Mouse (Mus musculus): ENCODE results near the gene Fbln5.

Fbln5 gene

DNA sequence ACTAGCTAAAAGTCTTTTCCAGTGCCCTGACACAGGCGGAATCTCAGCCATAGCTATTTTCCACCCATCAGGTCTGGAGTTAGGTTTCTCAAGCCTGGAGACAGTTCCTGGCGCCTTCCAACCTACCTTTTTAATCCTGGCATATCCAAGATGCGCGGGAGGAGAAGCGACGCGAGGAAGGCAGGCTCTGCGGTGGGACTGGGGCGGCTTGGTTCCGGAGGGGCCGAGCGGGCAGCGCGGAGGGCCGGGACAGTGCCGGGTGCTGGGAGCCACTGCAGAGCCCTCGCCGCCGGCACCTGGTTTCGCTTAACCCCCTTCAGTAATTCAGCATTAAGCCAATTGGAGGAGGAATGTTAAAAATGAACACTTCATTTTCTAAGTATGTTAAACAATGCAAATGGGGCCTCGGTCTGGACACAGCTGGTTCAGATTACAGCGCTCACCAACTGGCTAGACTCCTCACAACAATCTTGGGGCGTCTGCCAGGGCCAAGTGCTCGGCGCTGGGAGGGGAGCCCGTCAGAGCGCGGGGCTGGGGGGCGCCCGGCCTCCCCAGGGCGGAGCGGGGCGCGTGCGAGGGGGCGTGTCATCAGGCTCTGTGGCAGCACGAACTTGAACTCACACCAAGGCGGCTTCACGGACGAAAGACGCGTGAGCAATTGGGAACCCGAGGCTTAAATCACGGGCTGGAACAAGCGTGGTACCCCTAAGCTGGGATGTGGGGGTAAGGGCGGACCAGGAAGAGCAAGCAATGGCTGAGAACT is at the start of gene Fbln5:
TSS of gene Fbln5 (minus strand) at position 448 of the 763 bp plus-strand sequence.
- DNase-seq (ENCODE audit: low spot score), result no peak

DNA sequence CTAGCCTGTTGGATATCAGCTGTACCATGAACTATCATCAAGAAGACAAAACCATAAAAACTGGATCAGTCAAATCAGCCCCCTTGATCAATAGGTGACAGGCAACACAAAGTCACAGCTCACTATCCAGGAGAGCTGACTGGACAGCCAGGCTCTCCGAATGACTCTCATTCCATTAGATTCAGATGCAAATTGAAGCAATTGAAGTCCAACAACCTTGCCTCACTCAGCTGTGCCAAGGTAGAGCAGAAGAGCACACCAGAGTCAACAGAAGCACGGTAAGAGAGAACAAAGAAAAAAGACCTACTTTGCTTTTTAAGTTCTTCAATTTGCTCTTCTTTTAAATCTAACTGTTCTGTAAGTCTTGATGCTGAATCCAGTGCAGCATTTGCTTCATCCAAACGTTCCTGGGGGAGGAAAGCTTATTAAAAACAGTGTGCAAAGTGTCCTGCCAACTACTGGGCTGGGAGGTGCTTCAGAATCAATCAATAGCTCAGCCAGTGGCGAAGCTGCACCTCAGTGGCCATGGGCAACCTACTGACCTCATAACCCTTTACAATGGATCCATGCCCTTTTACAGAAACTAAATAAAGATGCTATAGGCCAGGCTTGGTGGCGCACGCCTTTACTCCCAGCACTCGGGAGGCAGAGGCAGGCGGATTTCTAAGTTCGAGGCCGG is 43.6 kb upstream of the Fbln5 start:
- DNase-seq (ENCODE audit: low spot score), result no peak

DNA sequence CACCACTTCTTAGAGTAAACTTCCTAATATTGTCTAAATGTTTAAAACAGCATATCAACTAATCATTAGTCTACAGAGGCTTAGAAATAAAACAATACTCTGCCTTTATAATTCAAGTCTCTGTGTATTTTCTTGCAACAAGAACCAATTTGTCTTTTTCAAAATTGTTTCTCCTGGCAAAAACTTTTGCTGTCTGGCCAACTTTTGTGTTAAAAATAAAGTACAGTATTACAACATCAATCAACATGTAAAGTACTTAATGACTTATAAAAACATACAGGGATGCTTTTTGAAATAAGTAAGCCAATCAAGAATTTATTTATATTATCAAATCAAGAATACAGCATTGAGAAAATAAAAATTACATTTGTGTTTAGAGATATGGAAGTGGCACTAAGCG is 41.4 kb upstream of the Fbln5 start:
- no peak for DNase-seq (ENCODE audit: low spot score)

DNA sequence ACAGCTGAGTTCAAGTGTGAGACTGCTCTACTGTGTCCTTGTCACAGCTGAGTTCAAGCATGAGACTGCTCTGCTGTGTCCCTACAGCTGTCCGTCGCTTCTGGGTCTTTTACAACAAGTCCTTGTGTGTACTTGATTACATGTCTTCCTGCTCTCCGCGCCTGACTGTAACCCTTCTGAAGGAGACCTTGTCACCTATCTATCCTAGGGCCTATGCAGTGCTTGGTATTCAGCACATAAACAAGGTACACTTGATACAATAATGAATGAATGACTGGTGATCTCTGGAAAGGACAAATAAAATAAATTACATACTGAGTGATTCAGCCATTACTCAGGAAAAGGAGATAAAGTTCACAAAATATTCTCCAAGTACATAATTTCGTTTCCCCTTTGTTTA is 39.2 kb upstream of the Fbln5 start:
- no peak for DNase-seq (ENCODE audit: low spot score)

DNA sequence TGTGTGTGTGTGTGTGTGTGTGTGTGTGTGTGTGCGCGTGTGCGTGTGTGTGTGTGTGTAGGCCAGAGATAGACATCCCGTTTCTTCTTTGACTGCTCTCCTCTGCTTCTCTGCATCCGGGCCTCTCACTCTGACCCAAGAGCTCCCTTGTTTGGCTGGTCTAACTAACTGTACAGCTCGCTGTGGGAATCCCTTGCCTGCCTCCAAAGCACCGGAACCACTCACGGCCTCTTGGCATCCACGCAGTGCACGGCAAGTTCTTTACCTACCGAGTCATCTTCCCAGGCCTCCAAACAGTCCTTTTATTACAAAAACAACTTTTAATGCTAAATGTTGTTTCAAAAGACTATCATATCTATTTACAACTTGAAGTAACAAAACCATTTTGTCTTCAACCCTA is 35.5 kb upstream of the Fbln5 start:
- no peak for DNase-seq (ENCODE audit: low spot score)

DNA sequence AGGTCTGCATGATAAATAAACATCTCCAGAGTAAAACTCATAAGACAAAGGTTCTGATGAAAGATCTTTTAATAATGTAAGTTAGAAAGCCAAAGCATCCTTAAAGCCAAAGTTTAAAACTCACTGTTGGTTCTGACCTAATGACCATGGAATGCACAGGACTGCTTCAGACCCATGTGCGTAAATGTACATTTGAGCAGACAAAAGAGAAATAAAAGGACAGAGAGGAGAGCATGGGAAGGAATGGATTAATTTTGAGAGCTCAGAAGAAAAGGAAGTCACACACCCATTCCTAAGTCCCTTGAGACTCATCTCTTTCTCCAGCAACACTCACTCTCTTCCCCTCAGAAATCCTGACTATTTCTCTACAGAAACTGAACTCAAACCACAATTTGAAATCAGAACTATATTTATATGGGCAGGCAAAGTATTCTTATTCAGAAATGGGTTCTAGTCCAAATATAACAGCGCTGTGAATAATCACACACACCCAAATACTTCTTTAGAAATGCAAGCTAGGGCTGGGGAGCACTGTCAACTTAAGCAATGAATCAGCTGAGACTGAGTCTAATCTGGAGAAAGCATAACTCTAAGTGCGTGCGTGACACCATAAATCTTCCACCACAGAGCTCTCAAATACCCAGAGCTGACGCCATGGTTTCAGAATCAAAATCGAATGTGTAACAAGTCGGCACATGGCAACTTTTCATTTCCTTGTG is 33.1 kb upstream of the Fbln5 start:
- DNase-seq (ENCODE audit: low spot score), result no peak

DNA sequence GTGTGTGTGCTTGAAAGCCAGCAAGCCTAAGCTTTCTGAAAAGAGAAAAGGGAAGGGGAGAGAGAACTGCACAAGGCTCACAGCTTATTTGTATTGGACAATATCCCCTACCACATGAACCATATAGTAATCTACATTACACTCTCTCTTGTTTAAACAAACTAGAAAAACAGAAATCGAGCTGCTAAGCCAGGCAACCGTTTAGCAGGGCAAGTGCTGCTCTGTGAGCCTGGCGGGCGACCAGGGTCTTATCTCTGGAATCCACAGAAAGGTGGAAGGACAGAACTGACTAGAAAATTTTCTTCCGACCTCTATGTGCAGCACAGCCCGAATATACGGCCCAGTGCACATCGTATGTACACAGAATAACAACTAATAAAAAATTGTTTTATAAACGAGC is 32.5 kb upstream of the Fbln5 start:
- DNase-seq (ENCODE audit: low spot score), result no peak

DNA sequence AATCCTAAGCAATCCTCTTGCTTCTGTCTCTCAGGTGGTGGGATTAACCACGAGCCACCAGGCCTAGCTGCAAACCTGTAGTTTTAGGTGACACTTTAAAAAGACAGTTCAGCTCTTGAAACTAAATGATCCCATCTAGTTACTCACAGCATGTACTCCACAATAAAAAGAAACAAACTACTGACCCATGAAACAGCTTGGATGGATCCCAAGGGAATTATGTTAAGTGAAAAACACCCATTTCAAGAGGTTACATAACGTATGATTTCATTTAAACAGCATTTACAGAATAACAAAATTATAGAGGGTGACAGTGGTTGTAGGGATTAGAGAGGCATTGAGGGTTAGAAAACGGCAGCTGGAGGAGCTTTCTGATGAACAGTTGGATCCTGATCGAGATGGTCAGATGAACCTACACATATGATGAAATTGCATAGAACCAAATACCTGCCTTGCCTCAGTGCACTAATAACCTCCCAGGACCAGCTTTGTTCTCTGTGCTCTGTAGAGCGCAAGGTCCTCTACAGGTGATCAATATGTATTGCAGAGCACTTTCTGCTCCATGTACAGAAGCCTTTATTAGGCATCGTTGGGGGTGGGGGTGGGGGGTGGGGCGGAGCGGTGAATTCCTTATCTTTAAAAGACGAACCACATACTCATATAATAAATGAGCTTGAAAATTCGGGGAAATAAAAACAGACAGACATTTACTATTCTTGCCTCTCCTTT is 17.9 kb upstream of the Fbln5 start:
- DNase-seq (ENCODE audit: low spot score), result no peak

DNA sequence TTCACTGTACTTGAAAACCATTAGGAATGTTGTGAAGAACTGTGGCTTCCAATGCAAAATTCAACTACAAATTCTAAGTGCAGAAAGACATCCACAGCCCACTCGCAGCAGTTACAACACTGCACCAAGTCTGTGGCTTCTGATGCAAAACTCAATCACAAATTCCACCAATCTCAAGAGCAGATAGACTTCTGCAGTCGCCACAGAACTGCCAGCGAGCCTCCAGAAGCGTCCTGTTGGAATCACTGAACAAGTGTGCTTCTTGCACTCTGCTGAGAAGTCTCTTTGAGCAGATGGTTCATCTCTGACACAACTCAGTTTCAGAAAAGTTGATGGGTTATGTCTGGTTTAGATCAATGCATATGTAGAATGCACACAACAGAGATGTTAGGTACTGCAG is 15.9 kb upstream of the Fbln5 start:
- no peak for DNase-seq (ENCODE audit: low spot score)

DNA sequence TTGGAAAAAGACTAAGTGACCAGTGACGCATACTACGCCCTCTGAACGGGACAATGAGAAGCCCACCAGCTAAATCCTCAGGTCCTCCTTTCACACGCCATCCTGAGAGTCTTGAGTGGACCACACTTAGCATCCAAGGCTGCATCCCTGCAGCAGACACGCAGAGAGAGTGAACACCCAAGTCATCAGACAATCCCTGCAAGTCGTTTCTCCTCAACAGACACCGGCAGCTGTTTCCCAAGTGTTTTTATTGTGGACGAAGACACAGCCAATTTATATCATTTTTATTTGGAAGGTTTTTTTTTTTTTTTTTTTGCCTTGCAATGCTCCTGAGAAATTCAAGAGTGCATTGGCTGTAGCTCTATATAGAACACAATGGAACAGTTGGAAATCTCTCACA is 14.9 kb upstream of the Fbln5 start:
- no peak for DNase-seq (ENCODE audit: low spot score)

DNA sequence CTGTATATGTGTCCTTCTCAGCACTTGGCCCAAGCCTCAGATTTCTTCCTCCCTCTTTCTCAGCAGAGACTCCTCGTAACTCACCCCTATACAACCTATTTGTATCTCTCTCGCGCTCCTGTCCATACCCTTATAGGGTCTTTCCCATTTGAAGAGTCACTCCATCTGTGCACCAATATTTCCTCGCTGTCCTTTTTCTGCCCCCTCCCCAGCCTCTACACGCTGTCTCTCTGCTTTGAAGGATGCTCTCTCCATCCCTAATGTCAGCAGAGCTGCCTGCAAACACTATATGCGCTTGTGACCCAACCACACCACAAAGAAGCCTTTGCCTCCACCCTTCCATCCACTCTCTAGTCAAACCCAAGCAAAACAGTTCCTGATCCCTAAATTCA is 14.3 kb upstream of the Fbln5 start:
- DNase-seq (ENCODE audit: low spot score), result no peak

DNA sequence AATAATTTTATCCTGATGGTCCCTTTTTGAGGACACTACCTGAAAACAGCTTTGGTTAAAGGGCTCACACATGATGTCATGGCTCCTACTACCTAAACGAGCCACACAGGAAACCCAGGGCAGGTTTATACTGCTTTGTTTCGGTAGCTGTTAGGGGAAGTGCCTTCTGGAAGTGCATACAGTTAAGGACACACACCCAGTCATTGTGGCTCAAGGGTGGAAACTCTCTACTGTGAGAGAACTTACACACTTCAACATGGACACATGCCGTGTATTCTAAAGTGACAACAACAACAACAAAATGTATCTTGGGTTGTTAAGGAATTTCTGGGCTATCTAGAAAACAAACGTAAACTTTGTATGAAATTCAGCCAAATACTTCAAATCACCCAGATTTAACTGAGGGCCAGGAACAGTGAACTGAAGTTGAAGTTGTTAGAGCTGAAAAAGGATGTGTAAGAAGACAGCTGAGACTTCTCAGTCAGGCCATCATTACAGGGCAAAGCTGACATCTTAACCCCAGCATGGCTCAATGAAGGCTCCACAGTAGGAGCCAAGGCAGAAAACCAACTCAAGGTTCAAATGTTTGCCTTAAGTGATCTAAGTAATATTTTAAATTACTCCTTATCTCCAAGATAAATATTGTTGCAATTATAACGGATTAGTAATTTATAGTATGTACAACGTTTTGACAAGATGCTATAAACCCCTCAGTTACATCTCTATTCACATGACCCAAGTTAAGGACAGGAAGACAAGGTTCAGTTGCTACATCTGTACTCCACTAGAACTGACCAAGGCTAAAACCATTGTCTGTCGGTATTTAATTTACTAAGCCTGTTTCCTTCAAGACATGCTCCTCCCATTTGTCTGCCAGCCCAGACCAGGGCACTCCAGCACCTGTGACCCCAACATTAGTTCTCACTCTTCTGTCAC is 13.6 kb upstream of the Fbln5 start:
- DNase-seq (ENCODE audit: low spot score), result no peak

DNA sequence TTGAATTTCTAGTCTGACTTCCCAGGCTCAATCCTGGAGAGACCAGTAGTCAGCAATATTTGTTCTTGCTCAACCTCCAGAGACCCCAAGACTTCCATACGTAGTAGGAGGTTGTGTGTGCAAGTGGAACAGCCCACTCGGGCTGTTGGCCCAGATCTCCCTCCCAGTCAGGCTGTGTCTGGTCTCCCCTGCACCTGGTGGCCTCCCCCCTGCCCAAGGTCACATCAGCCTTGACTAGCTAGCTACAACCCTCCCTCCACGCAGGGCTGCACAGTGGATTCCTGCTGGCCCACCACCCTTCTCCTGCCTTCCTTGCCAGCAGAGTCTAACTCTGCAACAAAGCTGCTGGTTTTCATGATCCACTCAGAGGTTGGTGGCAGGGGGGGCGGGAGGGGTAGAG is 12.4 kb upstream of the Fbln5 start:
- DNase-seq (ENCODE audit: low spot score), result no peak

DNA sequence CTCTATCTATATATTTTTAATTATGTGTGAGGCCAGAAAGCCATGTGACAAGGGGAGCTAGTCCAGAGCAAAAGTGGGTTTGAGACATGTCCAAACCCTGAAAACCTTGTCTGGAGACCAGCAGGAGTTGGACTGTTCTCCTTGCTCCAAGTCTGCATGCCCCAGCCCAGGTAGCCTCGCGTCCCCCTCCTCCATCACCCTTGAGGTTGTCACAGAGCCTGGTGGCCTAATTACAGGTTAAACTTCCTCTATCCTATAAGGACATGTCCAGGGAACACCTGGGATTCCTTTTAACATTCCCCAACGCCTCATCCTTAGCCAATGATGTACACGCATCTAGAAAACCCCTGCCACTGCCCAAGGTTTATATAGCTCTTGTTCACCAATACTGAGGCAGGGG is 4.3 kb upstream of the Fbln5 start:
- no peak for DNase-seq (ENCODE audit: low spot score)

DNA sequence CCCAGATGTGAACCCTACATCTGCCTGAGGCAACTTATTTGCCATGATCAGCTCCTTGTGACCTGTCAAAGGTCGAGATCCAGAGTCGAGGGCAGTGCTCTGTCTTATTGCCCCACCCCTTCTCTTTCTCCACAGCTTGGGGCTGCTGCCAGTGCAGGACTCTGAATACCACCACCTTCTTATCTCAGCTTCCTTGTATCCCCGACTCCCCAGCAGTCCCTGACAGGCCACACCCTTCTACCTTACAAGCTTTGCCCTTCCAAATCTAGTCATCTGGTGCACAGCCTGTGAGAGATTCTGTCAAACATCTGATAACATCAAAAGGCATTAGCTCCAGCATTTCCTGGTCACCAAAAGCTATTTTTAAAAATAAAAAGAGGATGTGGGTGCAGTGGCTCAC is 2.7 kb upstream of the Fbln5 start:
- DNase-seq (ENCODE audit: low spot score), result no peak

DNA sequence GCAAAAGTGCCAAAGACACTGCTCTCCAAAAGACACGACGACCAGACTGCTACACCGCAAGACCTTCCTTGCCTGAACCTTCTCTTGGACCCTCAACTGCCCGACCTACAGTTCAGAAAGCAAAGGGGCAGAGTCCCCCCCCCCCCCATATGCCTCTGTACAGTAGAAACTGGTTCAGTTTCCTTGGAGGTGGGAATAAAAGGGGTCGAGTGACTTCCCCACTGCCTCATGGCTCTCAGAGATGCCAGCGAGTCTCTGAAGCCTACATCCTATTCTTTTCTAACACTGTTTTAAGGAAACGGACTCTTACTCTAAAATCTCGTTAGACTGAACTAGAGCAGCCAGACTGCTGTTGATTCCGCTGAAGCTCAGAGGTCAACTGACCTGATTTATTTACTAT is 715 bp upstream of the Fbln5 start:
- no peak for DNase-seq (ENCODE audit: low spot score)

DNA sequence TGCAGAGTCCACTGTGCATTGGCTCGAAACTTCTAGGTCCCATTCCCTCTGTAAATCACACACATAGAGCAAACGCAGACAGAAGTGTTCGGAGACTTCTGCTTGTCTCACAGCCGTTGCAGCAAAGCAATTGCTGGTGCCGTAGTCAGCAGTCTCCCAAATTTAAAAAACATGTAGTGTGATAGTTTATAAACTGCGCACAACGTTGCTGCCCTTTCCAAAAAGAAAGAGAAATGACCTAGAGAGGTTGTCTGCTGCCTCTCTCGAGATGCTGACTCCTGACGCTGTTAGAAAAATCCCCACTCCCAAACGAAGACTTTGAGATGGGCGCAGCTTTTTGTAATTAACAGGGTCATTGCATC is 628 bp downstream of the Fbln5 start:
- DNase-seq (ENCODE audit: low spot score), result no peak

DNA sequence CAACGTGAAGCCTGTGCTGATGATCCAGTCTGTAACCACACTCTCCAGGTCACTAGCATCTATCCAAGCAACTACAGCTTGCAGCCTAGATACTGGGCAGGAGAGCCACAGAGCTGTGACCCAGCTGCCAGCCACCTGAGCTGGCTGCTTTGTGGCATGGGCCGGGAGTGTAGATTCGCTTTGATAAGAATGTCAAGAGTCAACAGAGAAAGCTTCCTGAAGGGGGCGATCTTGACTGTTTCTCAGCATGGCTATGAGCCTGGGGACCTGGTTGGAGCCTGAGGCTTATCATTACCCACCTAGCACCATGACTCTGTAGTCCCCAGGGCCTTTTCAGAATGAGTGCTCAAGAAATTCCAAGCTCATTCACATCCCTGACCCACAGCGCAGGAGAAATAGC is 2.0 kb downstream of the Fbln5 start:
- DNase-seq (ENCODE audit: low spot score), result no peak

DNA sequence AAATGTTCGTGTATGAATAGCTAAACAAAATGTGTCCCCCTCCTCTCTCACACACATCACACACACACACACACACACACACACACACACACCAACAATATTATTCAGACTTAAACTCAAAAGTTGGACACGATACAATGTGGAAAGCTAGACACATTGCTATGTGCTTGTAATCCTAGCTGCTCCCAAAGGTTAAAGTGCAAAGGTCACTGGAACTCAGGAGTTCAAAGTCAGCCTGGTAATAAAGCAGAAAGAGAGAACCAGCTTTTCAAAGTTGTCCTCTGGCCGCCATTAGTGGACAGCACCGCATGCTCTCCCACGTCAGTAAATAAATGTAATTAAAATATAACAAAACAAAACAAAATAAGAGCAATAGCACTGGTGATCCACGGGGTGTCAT is 3.1 kb downstream of the Fbln5 start:
- no peak for DNase-seq (ENCODE audit: low spot score)

DNA sequence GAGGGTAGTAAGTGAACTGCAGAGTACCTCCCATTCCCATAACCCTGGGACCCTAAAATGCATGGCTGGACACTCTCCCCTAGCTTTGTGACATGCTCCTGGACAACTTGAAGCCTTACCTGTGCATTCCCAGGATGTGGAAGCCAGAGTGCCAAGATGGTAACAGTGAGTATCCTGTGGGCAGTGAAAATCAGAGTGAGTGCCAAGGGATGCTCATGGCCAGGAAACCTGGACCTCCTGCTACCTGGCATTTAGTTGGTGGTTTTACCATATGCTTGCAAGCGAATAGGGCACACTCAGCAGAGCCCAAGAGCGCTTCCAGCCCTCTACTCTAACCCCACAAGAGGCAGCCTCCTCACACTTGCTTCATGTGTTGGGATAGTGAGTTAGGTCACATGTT is 4.4 kb downstream of the Fbln5 start:
- no peak for DNase-seq (ENCODE audit: low spot score)

DNA sequence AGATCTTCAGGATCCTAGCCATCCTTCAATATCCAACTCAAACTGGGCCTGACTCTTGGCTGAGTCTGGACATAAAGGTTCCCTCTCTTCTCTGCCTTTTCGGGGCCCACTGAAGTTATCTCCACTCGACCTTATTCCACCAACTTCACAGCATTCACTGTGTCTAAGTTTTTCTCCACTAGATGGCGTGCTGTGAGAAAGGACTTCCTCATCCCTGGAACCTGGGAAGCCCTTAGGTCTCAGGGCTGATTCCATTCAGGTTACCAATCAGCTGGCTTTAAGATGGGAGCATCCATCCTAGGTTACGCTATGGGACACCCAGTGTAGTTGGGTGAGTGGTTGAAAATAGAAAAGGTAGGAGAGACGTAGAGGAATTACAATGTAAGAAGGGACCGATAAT is 7.7 kb downstream of the Fbln5 start:
- no peak for DNase-seq (ENCODE audit: low spot score)

DNA sequence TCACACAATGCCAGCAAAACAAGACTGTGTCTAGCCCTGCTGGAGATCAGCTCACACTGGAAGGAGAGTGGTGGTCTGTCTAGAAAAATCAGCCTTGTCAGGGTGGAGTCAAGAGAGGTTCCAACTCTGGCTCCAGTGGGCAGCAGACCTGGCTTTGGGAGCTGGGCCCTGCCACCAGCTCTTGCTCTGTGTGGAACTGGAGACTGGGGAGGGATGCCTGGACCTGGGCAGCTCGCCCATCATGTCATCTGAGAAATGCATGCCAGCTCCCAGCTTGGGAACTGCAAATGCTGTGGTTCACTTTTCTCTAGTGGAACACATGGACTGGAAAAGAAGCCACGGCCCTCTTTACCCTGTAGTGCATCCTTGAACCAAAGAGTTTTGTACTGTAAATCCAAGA is 8.3 kb downstream of the Fbln5 start:
- no peak for DNase-seq (ENCODE audit: low spot score)
